Mouse (Mus musculus) kidney, embryonic 15.5 days (tissue): Measurements from ENCODE around the gene Gsn. TPM values are rescaled to one million over a fixed set of nuclear protein-coding genes. Genes with fewer than 3 reads are reported as not detected.

Experiments used
- ATAC-seq: fragments of 200-750 bp; cut with Nextera tagmentation; replicated peaks from 2 replicates; pipeline ENCODE4 v1.8.0; 2017; ENCODE audit warnings: moderate TSS enrichment; ENCODE audit not compliant: low FRiP score
- H3K27ac ChIP-seq: fragments of 300-500 bp; sonication (generic); 2 replicates; pipeline ENCODE4 v1.5.1; 2015; ENCODE audit warnings: mild to moderate bottlenecking, inconsistent platforms
- H3K27me3 ChIP-seq: fragments of 300-500 bp; sonication (generic); 2 replicates; pipeline ENCODE4 v1.6.1; 2015; ENCODE audit warnings: inconsistent platforms
- H3K36me3 ChIP-seq: fragments of 300-500 bp; sonication (generic); 2 replicates; pipeline ENCODE4 v1.6.1; 2015; ENCODE audit warnings: inconsistent platforms
- H3K4me1 ChIP-seq: fragments of 300-500 bp; sonication (generic); 2 replicates; pipeline ENCODE4 v1.6.1; 2015; ENCODE audit warnings: inconsistent platforms
- H3K4me2 ChIP-seq: fragments of 300-500 bp; sonication (generic); 2 replicates; pipeline ENCODE4 v1.6.1; 2015; ENCODE audit warnings: moderate library complexity, mild to moderate bottlenecking, inconsistent platforms
- H3K4me3 ChIP-seq: fragments of 300-500 bp; sonication (generic); replicated peaks from 2 replicates; pipeline ENCODE4 v1.5.1; 2015; ENCODE audit warnings: mild to moderate bottlenecking, inconsistent platforms
- H3K9ac ChIP-seq: fragments of 300-500 bp; sonication (generic); 2 replicates; pipeline ENCODE4 v1.6.1; 2015; ENCODE audit warnings: mild to moderate bottlenecking, inconsistent platforms
- H3K9me3 ChIP-seq: fragments of 300-500 bp; sonication (generic); replicated peaks from 2 replicates; pipeline ENCODE4 v1.6.1; 2016; ENCODE audit warnings: inconsistent platforms
- WGBS: fragments of 180-500 bp; shearing (Covaris S2); methylation state at CpG from one replicate; pipeline ENCODE4 v1.1.7; 2015; ENCODE audit warnings: mixed read lengths; 5-methylcytosine and 5-hydroxymethylcytosine counted together
- polyA plus RNA-seq: library from polyadenylated mRNA; unstranded; fragments of >200 nt; fragmentation: Nextera tagmentation; extraction: Ambion mirVana; gene quantifications from 2 replicates; pipeline ENCODE4 v1.2.1, GENCODE M21; 2015

The Gsn gene
- polyA plus RNA-seq = 129 and 144 TPM in 2 replicates

- H3K4me3 ChIP-seq = peak within 1 kb of the TSS; percentile 64
- H3K27ac ChIP-seq = peak within 1 kb of the TSS; percentile 33; the same call in 1 of the 2 replicates
- WGBS = 4% methylated on average over 54 of the region's 54 CpGs
These were observed at the start of gene Gsn for GRCm38 (mm10) chr2:35255885-35256833. Gsn (plus strand) TSS chr2:35256380.

DNA sequence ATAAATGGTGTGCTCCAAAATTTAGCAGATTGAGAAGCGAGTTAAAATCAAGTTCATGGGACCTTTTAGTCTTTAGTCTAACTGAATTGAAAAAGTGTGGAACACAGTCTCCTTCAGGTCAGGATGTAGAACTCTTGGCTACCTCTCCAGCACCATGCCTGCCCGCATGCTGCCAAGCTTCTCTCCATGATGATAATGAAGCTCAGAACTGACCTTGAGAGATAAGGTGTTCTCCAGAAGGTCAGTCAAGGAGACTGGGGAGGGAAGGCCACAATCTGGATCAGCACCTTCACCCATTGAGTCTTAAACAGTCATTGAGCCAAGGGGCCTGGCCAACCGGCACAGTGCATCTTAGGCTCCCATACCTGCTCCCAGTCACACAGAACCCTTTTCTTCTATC, 49.4 kb upstream of the Gsn start:
- Histone ChIP-seq H3K9me3 (no peaks in the 10 kb centered on the region), H3K27me3 (no peaks in the 10 kb centered on the region)
- 87% methylated on average over 3 of the region's 3 CpGs for WGBS

More at GRCm38 (mm10) chr2:35255885-35256833, at the start of gene Gsn:
- ATAC-seq = peak; percentile 92
- Histone ChIP-seq H3K9ac (peak within 1 kb of the TSS; percentile 67), H3K27me3 (peaks cover 14% of the 10 kb centered on the region; the same call in 1 of the 2 replicates), H3K4me2 (peak within 1 kb of the TSS; percentile 97), H3K9me3 (no peaks in the 10 kb centered on the region), H3K36me3 (no peaks in the 10 kb centered on the region), H3K4me1 (peaks cover 49% of the 10 kb centered on the region)

DNA sequence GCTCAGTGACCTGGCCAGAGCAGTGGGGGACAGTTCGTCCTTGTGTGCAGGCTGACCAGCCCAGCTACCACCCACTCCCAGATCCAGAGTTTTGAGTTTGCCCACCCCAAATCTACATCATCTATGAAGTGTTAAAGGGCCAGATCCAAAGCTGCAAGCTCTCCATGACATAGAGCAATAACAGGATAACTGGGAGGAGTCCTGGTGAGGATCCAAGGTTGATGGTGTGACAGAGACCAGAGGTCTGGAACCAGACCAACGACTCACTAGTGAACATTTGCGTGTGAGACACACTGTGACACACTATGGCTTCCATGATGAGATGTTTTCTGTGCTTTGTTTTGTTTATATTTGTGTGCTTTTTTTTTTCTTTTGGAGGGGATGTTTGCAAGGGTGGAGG, 48.1 kb upstream of the Gsn start:
- ATAC-seq = no peak
- Histone ChIP-seq H3K9ac (no peak overlapping the region), H3K27ac (no peak overlapping the region), H3K4me3 (no peak overlapping the region), H3K4me1 (peaks cover 4% of the 10 kb centered on the region; the same call in 1 of the 2 replicates), H3K9me3 (no peaks in the 10 kb centered on the region), H3K27me3 (no peaks in the 10 kb centered on the region), H3K4me2 (no peak overlapping the region), H3K36me3 (no peaks in the 10 kb centered on the region)
- WGBS = 77% methylated on average over 3 of the region's 3 CpGs

More for the DNA sequence above, 49.4 kb upstream of the Gsn start:
- Histone ChIP-seq H3K27ac (no peak overlapping the region), H3K36me3 (no peaks in the 10 kb centered on the region), H3K9ac (no peak overlapping the region), H3K4me2 (no peak overlapping the region), H3K4me3 (no peak overlapping the region), H3K4me1 (peaks cover 4% of the 10 kb centered on the region; the same call in 1 of the 2 replicates)
- no peak for ATAC-seq

GRCm38 (mm10) chr2:35208931-35209665, 47.1 kb upstream of the Gsn start:
- no peaks in the 10 kb centered on the region for H3K9me3 ChIP-seq
- peaks cover 7% of the 10 kb centered on the region; the same call in 1 of the 2 replicates for H3K4me1 ChIP-seq
- 66% methylated on average over 8 of the region's 8 CpGs for WGBS
- H3K27ac ChIP-seq = no peak overlapping the region
- no peak overlapping the region for H3K4me3 ChIP-seq
- no peak for ATAC-seq
- no peaks in the 10 kb centered on the region for H3K27me3 ChIP-seq
- no peaks in the 10 kb centered on the region for H3K36me3 ChIP-seq
- no peak overlapping the region for H3K9ac ChIP-seq
- H3K4me2 ChIP-seq = no peak overlapping the region

GRCm38 (mm10) chr2:35211681-35212080, 44.5 kb upstream of the Gsn start:
- no peaks in the 10 kb centered on the region for H3K9me3 ChIP-seq
- no peak overlapping the region for H3K27ac ChIP-seq
- H3K27me3 ChIP-seq = no peaks in the 10 kb centered on the region
- no peak overlapping the region for H3K9ac ChIP-seq
- peaks cover 24% of the 10 kb centered on the region for H3K4me1 ChIP-seq
- no peak overlapping the region for H3K4me3 ChIP-seq
- 82% methylated on average over 3 of the region's 3 CpGs for WGBS
- no peak overlapping the region for H3K4me2 ChIP-seq
- H3K36me3 ChIP-seq = no peaks in the 10 kb centered on the region
- ATAC-seq = no peak

- H3K4me3 ChIP-seq = no peak overlapping the region
- no peaks in the 10 kb centered on the region for H3K36me3 ChIP-seq
- H3K27me3 ChIP-seq = no peaks in the 10 kb centered on the region
- H3K27ac ChIP-seq = no peak overlapping the region
- peaks cover 23% of the 10 kb centered on the region for H3K4me1 ChIP-seq
- no peak for ATAC-seq
- 75% methylated on average over 12 of the region's 12 CpGs for WGBS
- no peak overlapping the region for H3K9ac ChIP-seq
- no peaks in the 10 kb centered on the region for H3K9me3 ChIP-seq
- H3K4me2 ChIP-seq = no peak overlapping the region
These were observed 42.8 kb upstream of the Gsn start for GRCm38 (mm10) chr2:35213345-35213910.

- Histone ChIP-seq H3K36me3 (no peaks in the 10 kb centered on the region), H3K4me3 (no peak overlapping the region), H3K27ac (peak overlapping the region; percentile 78), H3K4me2 (peak overlapping the region; percentile 52), H3K9me3 (no peaks in the 10 kb centered on the region), H3K27me3 (no peaks in the 10 kb centered on the region), H3K4me1 (peaks cover 23% of the 10 kb centered on the region), H3K9ac (no peak overlapping the region)
- ATAC-seq = peak; percentile 89
- WGBS = 4% methylated on average over 12 of the region's 12 CpGs
These were observed 41.3 kb upstream of the Gsn start for GRCm38 (mm10) chr2:35214881-35215358.

DNA sequence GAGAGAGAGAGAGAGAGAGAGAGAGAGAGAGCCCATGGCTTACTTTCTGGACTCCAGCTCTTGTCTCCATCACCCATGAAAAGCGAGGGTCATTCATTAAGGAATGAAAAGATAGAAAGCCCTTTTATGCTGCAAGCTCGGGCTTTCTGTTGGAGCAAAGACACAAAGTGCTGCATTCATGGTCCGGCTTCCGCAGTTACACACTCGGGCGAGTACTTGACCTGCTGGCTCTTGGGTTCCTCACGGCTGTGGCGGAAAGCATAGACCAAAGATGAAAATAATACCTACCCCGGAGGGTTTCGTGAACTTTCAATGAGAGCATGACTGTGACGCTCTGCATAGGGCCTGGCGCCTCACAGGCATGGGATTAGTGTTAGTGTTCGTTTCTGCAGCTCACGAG, 40.8 kb upstream of the Gsn start:
- no peak overlapping the region for H3K4me3 ChIP-seq
- no peaks in the 10 kb centered on the region for H3K27me3 ChIP-seq
- H3K9ac ChIP-seq = no peak overlapping the region
- 47% methylated on average over 14 of the region's 14 CpGs for WGBS
- peak overlapping the region; percentile 52 for H3K4me2 ChIP-seq
- H3K9me3 ChIP-seq = no peaks in the 10 kb centered on the region
- H3K36me3 ChIP-seq = no peaks in the 10 kb centered on the region
- H3K27ac ChIP-seq = peak overlapping the region; percentile 78
- H3K4me1 ChIP-seq = peaks cover 23% of the 10 kb centered on the region
- peak; percentile 40; the same call in 1 of the 2 replicates for ATAC-seq

DNA sequence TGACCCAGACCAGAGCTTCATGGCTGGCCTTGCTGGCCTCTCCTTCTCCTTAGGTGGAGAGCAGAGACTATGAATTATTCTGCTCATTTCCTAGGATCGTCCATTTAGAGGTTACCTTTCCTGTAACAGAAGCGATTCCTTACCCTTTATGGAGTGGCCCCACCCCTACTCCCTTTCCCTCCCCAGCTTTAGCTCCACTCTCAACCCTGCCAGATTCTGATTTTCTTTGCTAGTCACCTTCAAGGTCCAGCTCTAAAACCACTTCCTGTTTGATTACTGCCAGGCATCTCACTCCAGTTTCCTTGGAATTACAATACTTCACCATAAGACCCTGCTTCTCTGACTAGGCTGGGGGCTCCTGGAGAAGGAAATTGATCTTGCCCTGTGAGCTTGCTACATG, 39.5 kb upstream of the Gsn start:
- peaks cover 23% of the 10 kb centered on the region for H3K4me1 ChIP-seq
- 74% methylated on average over 2 of the region's 2 CpGs for WGBS

GRCm38 (mm10) chr2:35218736-35219135, 37.4 kb upstream of the Gsn start:
- 97% methylated on average over 3 of the region's 3 CpGs for WGBS
- Histone ChIP-seq H3K4me2 (no peak overlapping the region), H3K27ac (no peak overlapping the region), H3K27me3 (no peaks in the 10 kb centered on the region), H3K9me3 (no peaks in the 10 kb centered on the region), H3K4me1 (peaks cover 24% of the 10 kb centered on the region), H3K36me3 (no peaks in the 10 kb centered on the region), H3K9ac (no peak overlapping the region), H3K4me3 (no peak overlapping the region)
- ATAC-seq = no peak

More for the DNA sequence above, 39.5 kb upstream of the Gsn start:
- no peaks in the 10 kb centered on the region for H3K9me3 ChIP-seq
- H3K4me2 ChIP-seq = no peak overlapping the region
- no peak overlapping the region for H3K4me3 ChIP-seq
- H3K36me3 ChIP-seq = no peaks in the 10 kb centered on the region
- H3K27me3 ChIP-seq = no peaks in the 10 kb centered on the region
- no peak overlapping the region for H3K27ac ChIP-seq
- H3K9ac ChIP-seq = no peak overlapping the region
- ATAC-seq = no peak

GRCm38 (mm10) chr2:35222822-35223391, 33.3 kb upstream of the Gsn start:
- 27% methylated on average over 6 of the region's 6 CpGs for WGBS
- no peak overlapping the region for H3K27ac ChIP-seq

More at GRCm38 (mm10) chr2:35222822-35223391, 33.3 kb upstream of the Gsn start:
- Histone ChIP-seq H3K4me1 (peaks cover 6% of the 10 kb centered on the region; the same call in 1 of the 2 replicates), H3K9ac (no peak overlapping the region), H3K9me3 (no peaks in the 10 kb centered on the region), H3K36me3 (no peaks in the 10 kb centered on the region), H3K4me3 (no peak overlapping the region), H3K4me2 (no peak overlapping the region), H3K27me3 (no peaks in the 10 kb centered on the region)
- 0 out of 2 replicates have a peak, but pooled peaks have one; percentile 29 for ATAC-seq
